Mouse (Mus musculus) megakaryocyte, adult 5-6 weeks (primary cell): ENCODE data around the gene Aplnr. TPM values are rescaled to one million over a fixed set of nuclear protein-coding genes. Genes with fewer than 3 reads are reported as not detected.

Experiments
- ATAC-seq: 2 replicates; pipeline ENCODE4 v1.8.0; 2016; ENCODE audit warnings: mild to moderate bottlenecking, inconsistent platforms; ENCODE audit not compliant: poor library complexity, severe bottlenecking
- total RNA-seq, 2 experiments: library from RNA; stranded (forward) in 1 of 2; stranded (reverse) in 1 of 2; fragments of 153-499, 151-499 nt in 1 of 2; fragments of 221-1000, 200-1000 nt in 1 of 2; gene quantifications; 2 replicates each; pipeline versions ENCODE4 v1.2.3 to v1.2.4; 2015 to 2017

The Aplnr gene
- total RNA-seq, 2 experiments from 2014 or later: 1.5 to 2.2 TPM

DNA sequence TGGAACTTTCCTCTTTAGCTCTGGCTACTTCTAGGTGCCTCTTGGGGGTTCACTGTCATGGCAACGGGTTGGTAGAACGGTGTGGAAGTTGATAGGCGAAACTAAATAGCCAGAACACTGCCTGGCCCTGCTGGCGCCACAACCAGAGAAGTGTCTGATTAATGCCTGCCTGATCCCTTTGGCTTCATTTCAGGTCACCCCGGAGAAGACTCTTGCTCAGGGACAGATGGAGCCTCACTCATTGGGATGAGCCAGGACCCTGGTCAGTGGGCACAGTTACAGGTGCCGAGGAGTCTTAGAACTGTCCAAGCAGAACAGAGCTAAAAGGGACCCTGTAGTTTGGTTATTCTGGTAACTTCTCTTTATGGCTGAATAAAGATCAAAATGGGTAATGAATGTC is 37.5 kb downstream of the Aplnr start:
- ATAC-seq: no peak

DNA sequence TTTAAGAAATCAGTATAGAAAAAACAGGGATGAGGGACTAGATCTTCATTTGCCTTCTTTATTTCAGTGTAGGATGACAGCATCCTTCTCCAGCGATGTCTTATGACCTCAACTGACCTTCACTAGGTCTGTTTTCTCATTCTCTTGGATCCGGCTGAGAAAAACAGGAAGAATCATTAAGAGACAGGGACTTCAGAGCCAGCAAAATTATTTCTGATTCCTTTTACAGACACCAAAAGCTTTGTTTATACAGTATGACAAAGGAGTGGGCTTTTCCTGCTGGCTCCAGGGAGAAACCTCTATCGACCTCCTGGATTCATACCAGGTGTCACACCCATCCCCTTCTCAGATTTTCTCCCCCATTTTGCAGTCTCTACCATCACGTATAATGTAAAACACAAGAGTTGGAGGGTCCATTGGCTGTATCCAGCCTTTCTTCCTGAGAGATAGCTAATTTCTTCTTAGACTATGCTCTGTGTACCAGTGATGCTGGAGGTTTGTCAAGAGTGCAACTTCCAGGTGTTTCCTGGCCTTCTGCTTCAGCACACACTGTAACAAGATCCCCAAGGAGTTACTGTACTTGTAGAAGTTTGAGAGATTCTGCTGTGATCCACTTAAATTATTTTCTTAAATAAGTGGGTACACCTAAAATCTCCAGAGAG is 42.2 kb downstream of the Aplnr start:
- ATAC-seq: no peak

DNA sequence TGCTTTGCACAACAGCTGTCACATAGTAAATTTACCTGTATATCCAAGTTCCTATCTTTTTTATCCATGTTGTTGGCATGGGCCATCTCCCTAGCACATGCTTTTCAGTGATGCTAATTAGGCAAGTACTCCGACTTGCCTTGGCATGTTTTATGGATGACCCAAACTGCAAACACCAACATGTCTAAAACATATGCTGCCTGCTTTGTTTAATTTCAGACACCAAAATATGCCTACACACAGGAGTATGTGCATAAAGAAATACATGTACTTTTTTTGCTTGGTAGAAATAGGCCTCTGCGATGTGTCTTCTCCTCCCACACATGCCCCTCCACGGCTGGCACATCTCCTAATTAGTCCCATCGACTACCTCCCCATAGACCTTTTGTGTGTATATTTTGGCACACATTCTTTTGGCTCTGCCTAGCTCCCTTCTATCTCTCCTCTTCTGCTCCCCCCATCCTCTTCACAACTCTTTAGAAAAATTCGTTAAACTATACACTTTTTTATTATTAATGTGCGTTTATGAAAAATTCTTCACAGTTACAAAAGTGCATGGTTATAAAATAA is 51.6 kb downstream of the Aplnr start:
- ATAC-seq: no peak

Other genes with a start within 250 kb of the Aplnr start
- gene Rtn4rl2, start 249.5 kb upstream of the Aplnr start, total RNA-seq (2015): not detected in 2 replicates
- not detected in 2 replicates for gene Rtn4rl2, start 249.5 kb upstream of the Aplnr start, total RNA-seq (2017)
- 51.4 and 53.0 TPM in 2 replicates for gene Slc43a3, start 199.6 kb upstream of the Aplnr start, total RNA-seq (2015)
- 41.9 and 45.2 TPM in 2 replicates for gene Slc43a3, start 199.6 kb upstream of the Aplnr start, total RNA-seq (2017)
- 48.6 and 96.7 TPM in 2 replicates for gene Prg2, start 155.8 kb upstream of the Aplnr start, total RNA-seq (2015)
- gene Prg2, start 155.8 kb upstream of the Aplnr start, total RNA-seq (2017): 238 and 301 TPM in 2 replicates
- gene Prg3, start 148.0 kb upstream of the Aplnr start, total RNA-seq (2015): 6.2 and 11.0 TPM in 2 replicates
- 14.2 and 18.4 TPM in 2 replicates for gene Prg3, start 148.0 kb upstream of the Aplnr start, total RNA-seq (2017)
- 66.9 and 83.2 TPM in 2 replicates for gene Ssrp1, start 99.0 kb upstream of the Aplnr start, total RNA-seq (2015)
- 222 and 227 TPM in 2 replicates for gene Ssrp1, start 99.0 kb upstream of the Aplnr start, total RNA-seq (2017)
- 0.11 and 0.16 TPM in 2 replicates for gene P2rx3, start 98.8 kb upstream of the Aplnr start, total RNA-seq (2015)
- gene P2rx3, start 98.8 kb upstream of the Aplnr start, total RNA-seq (2017): not detected in 2 replicates
- gene Tnks1bp1, start 88.2 kb upstream of the Aplnr start, total RNA-seq (2015): 1.5 and 1.9 TPM in 2 replicates
- gene Tnks1bp1, start 88.2 kb upstream of the Aplnr start, total RNA-seq (2017): 4.8 and 5.6 TPM in 2 replicates
- gene Lrrc55, start 61.0 kb downstream of the Aplnr start, total RNA-seq (2015): not detected in 2 replicates
- not detected in 2 replicates for gene Lrrc55, start 61.0 kb downstream of the Aplnr start, total RNA-seq (2017)
- not detected in 2 replicates for gene Olfr987, start 203.1 kb downstream of the Aplnr start, total RNA-seq (2015)
- gene Olfr987, start 203.1 kb downstream of the Aplnr start, total RNA-seq (2017): not detected in 2 replicates
- gene Olfr988, start 227.0 kb downstream of the Aplnr start, total RNA-seq (2015): not detected in 2 replicates
- not detected in 2 replicates for gene Olfr988, start 227.0 kb downstream of the Aplnr start, total RNA-seq (2017)